Mouse (Mus musculus) liver, embryonic 12.5 days (tissue): ENCODE data around the gene Misp. TPM values are rescaled to one million over a fixed set of nuclear protein-coding genes. Genes with fewer than 3 reads are reported as not detected.

Experiments
- ATAC-seq: fragments of 200-750 bp; cut with Nextera tagmentation; 2 replicates; pipeline ENCODE4 v1.8.0; 2017; ENCODE audit warnings: moderate number of reproducible peaks, mild to moderate bottlenecking, moderate library complexity
- H3K27ac ChIP-seq: fragments of 300-500 bp; sonication (generic); 2 replicates; pipeline ENCODE4 v1.5.1; 2016; ENCODE audit warnings: mild to moderate bottlenecking
- H3K27me3 ChIP-seq: fragments of 300-500 bp; sonication (generic); replicated peaks from 2 replicates; pipeline ENCODE4 v1.6.1; 2016; ENCODE audit warnings: mild to moderate bottlenecking, moderate library complexity
- H3K36me3 ChIP-seq: fragments of 300-500 bp; sonication (generic); 2 replicates; pipeline ENCODE4 v1.6.1; 2016; ENCODE audit warnings: mild to moderate bottlenecking, moderate library complexity
- H3K4me1 ChIP-seq: fragments of 300-500 bp; sonication (generic); 2 replicates; pipeline ENCODE4 v1.6.1; 2016
- H3K4me2 ChIP-seq: fragments of 300-500 bp; sonication (generic); 2 replicates; pipeline ENCODE4 v1.6.1; 2016; ENCODE audit warnings: mild to moderate bottlenecking, moderate library complexity
- H3K4me3 ChIP-seq: fragments of 300-500 bp; sonication (generic); 2 replicates; pipeline ENCODE4 v1.5.1; 2016; ENCODE audit warnings: mild to moderate bottlenecking, moderate library complexity
- H3K9ac ChIP-seq: fragments of 300-500 bp; sonication (generic); 2 replicates; pipeline ENCODE4 v1.6.1; 2016; ENCODE audit warnings: mild to moderate bottlenecking, moderate library complexity
- H3K9me3 ChIP-seq: fragments of 300-500 bp; sonication (generic); replicated peaks from 2 replicates; pipeline ENCODE4 v1.6.1; 2016; ENCODE audit warnings: mild to moderate bottlenecking, moderate library complexity
- WGBS: fragments of 180-500 bp; shearing (Covaris S2); methylation state at CpG from one replicate; pipeline ENCODE4 v1.1.7; 2016; ENCODE audit not compliant: insufficient replicate concordance; 5-methylcytosine and 5-hydroxymethylcytosine counted together
- polyA plus RNA-seq: library from polyadenylated mRNA; unstranded; fragments of >200 nt; fragmentation: Nextera tagmentation; extraction: Ambion mirVana; gene quantifications from 2 replicates; pipeline ENCODE4 v1.2.1, GENCODE M21; 2016

The Misp gene
- polyA plus RNA-seq: 0.49 and 0.54 TPM in 2 replicates

- H3K9ac ChIP-seq: no peak within 1 kb of the TSS
Observed at GRCm38 (mm10) chr10:79820782-79821181, at the start of gene Misp. Misp (plus strand) TSS chr10:79820989.

GRCm38 (mm10) chr10:79772320-79772719 lies 48.5 kb upstream of the Misp start:
- 85% methylated on average over 3 of the region's 3 CpGs for WGBS

More at GRCm38 (mm10) chr10:79820782-79821181, at the start of gene Misp:
- no peak for ATAC-seq
- peaks cover 5% of the 10 kb centered on the region; the same call in 1 of the 2 replicates for H3K36me3 ChIP-seq
- H3K27ac ChIP-seq: no peak within 1 kb of the TSS
- H3K4me2 ChIP-seq: no peak within 1 kb of the TSS
- no peak within 1 kb of the TSS for H3K4me3 ChIP-seq
- WGBS: 55% methylated on average over 11 of the region's 11 CpGs
- no peaks in the 10 kb centered on the region for H3K27me3 ChIP-seq
- peaks cover 29% of the 10 kb centered on the region for H3K4me1 ChIP-seq
- H3K9me3 ChIP-seq: no peaks in the 10 kb centered on the region

GRCm38 (mm10) chr10:79773208-79773607 lies 47.6 kb upstream of the Misp start:
- Histone ChIP-seq H3K4me3 (no peak overlapping the region), H3K9ac (no peak overlapping the region), H3K36me3 (no peaks in the 10 kb centered on the region), H3K4me2 (no peak overlapping the region), H3K4me1 (peaks cover 15% of the 10 kb centered on the region), H3K27me3 (peaks cover 42% of the 10 kb centered on the region), H3K9me3 (peaks cover 11% of the 10 kb centered on the region), H3K27ac (no peak overlapping the region)
- WGBS: 84% methylated on average over 2 of the region's 2 CpGs
- ATAC-seq: no peak

More at GRCm38 (mm10) chr10:79772320-79772719, 48.5 kb upstream of the Misp start:
- no peak overlapping the region for H3K4me3 ChIP-seq
- peaks cover 33% of the 10 kb centered on the region for H3K27me3 ChIP-seq
- no peak overlapping the region for H3K27ac ChIP-seq
- H3K4me2 ChIP-seq: no peak overlapping the region
- no peaks in the 10 kb centered on the region for H3K36me3 ChIP-seq
- ATAC-seq: no peak
- H3K9me3 ChIP-seq: peaks cover 11% of the 10 kb centered on the region
- H3K4me1 ChIP-seq: peaks cover 20% of the 10 kb centered on the region
- no peak overlapping the region for H3K9ac ChIP-seq

GRCm38 (mm10) chr10:79774486-79775279 lies 46.1 kb upstream of the Misp start:
- Histone ChIP-seq H3K9ac (no peak overlapping the region), H3K4me1 (peaks cover 10% of the 10 kb centered on the region), H3K4me2 (no peak overlapping the region), H3K36me3 (no peaks in the 10 kb centered on the region), H3K9me3 (peaks cover 11% of the 10 kb centered on the region), H3K27ac (no peak overlapping the region), H3K27me3 (peaks cover 57% of the 10 kb centered on the region), H3K4me3 (no peak overlapping the region)
- ATAC-seq: no peak
- WGBS: 60% methylated on average over 5 of the region's 5 CpGs

GRCm38 (mm10) chr10:79777103-79777531 lies 43.7 kb upstream of the Misp start, which contains the start of gene Fstl3:
Fstl3 (plus strand) TSS chr10:79777272.
- H3K27me3 ChIP-seq: peaks cover 60% of the 10 kb centered on the region
- peaks cover 34% of the 10 kb centered on the region for H3K4me1 ChIP-seq
- no peak within 1 kb of the TSS for H3K27ac ChIP-seq
- H3K36me3 ChIP-seq: no peaks in the 10 kb centered on the region
- peak within 1 kb of the TSS; percentile 32; the same call in 1 of the 2 replicates for H3K9ac ChIP-seq
- H3K4me2 ChIP-seq: peak within 1 kb of the TSS; percentile 67
- no peak for ATAC-seq
- whole genome bisulfite sequencing: 4% methylated on average over 39 of the region's 39 CpGs
- H3K4me3 ChIP-seq: peak within 1 kb of the TSS; percentile 48
- peaks cover 10% of the 10 kb centered on the region for H3K9me3 ChIP-seq

- peaks cover 34% of the 10 kb centered on the region for H3K4me1 ChIP-seq
- no peak for ATAC-seq
- WGBS: 32% methylated on average over 15 of the region's 15 CpGs
- H3K4me3 ChIP-seq: no peak overlapping the region
- peaks cover 66% of the 10 kb centered on the region for H3K27me3 ChIP-seq
- H3K36me3 ChIP-seq: no peaks in the 10 kb centered on the region
- H3K4me2 ChIP-seq: no peak overlapping the region; the same call in 1 of the 2 replicates
- no peak overlapping the region for H3K27ac ChIP-seq
- H3K9me3 ChIP-seq: peaks cover 5% of the 10 kb centered on the region
- H3K9ac ChIP-seq: no peak overlapping the region
Observed at GRCm38 (mm10) chr10:79778006-79778405, 42.8 kb upstream of the Misp start.

GRCm38 (mm10) chr10:79779193-79779592 lies 41.6 kb upstream of the Misp start:
- Histone ChIP-seq H3K9me3 (peaks cover 5% of the 10 kb centered on the region), H3K36me3 (no peaks in the 10 kb centered on the region), H3K27ac (no peak overlapping the region)

GRCm38 (mm10) chr10:79779784-79780663 lies 40.8 kb upstream of the Misp start:
- WGBS: 2% methylated on average over 55 of the region's 55 CpGs
- H3K9ac ChIP-seq: peak overlapping the region; percentile 43; the same call in 1 of the 2 replicates
- H3K27me3 ChIP-seq: peaks cover 80% of the 10 kb centered on the region
- peak overlapping the region; percentile 16 for H3K27ac ChIP-seq
- ATAC-seq: peak; percentile 84
- H3K4me2 ChIP-seq: peak overlapping the region; percentile 71
- H3K4me1 ChIP-seq: peaks cover 34% of the 10 kb centered on the region
- no peaks in the 10 kb centered on the region for H3K36me3 ChIP-seq
- H3K4me3 ChIP-seq: peak overlapping the region; percentile 48
- peaks cover 4% of the 10 kb centered on the region for H3K9me3 ChIP-seq

More at GRCm38 (mm10) chr10:79779193-79779592, 41.6 kb upstream of the Misp start:
- peaks cover 34% of the 10 kb centered on the region for H3K4me1 ChIP-seq
- no peak for ATAC-seq
- peak overlapping the region; percentile 71 for H3K4me2 ChIP-seq
- H3K4me3 ChIP-seq: no peak overlapping the region
- H3K27me3 ChIP-seq: peaks cover 72% of the 10 kb centered on the region
- H3K9ac ChIP-seq: no peak overlapping the region
- 31% methylated on average over 2 of the region's 2 CpGs for WGBS

- WGBS: under 1% methylated on average over 13 of the region's 13 CpGs
- H3K27ac ChIP-seq: peak overlapping the region; percentile 16
- H3K9me3 ChIP-seq: no peaks in the 10 kb centered on the region
- H3K4me3 ChIP-seq: peak overlapping the region; percentile 48
- no peaks in the 10 kb centered on the region for H3K36me3 ChIP-seq
- no peak overlapping the region for H3K9ac ChIP-seq
- H3K4me2 ChIP-seq: peak overlapping the region; percentile 71
- peaks cover 34% of the 10 kb centered on the region for H3K4me1 ChIP-seq
- ATAC-seq: no peak; the same call in 1 of the 2 replicates
- H3K27me3 ChIP-seq: peaks cover 83% of the 10 kb centered on the region
Observed at GRCm38 (mm10) chr10:79780664-79781015, 40.1 kb upstream of the Misp start.

- Histone ChIP-seq H3K4me1 (peaks cover 34% of the 10 kb centered on the region), H3K36me3 (no peaks in the 10 kb centered on the region), H3K27ac (peak overlapping the region; percentile 16; the same call in 1 of the 2 replicates), H3K4me2 (peak overlapping the region; percentile 71), H3K9me3 (no peaks in the 10 kb centered on the region), H3K4me3 (peak overlapping the region; percentile 48), H3K27me3 (peaks cover 80% of the 10 kb centered on the region), H3K9ac (no peak overlapping the region)
- ATAC-seq: no peak
- WGBS: 27% methylated on average over 21 of the region's 21 CpGs
Observed at GRCm38 (mm10) chr10:79781139-79781538, 39.6 kb upstream of the Misp start.

- no peak for ATAC-seq
- Histone ChIP-seq H3K4me3 (no peak overlapping the region), H3K27ac (no peak overlapping the region), H3K9me3 (no peaks in the 10 kb centered on the region), H3K36me3 (no peaks in the 10 kb centered on the region), H3K4me2 (no peak overlapping the region), H3K4me1 (peaks cover 33% of the 10 kb centered on the region), H3K27me3 (peaks cover 71% of the 10 kb centered on the region), H3K9ac (no peak overlapping the region)
- 65% methylated on average over 5 of the region's 5 CpGs for WGBS
Observed at GRCm38 (mm10) chr10:79781956-79782355, 38.8 kb upstream of the Misp start.
